Mouse (Mus musculus) thymus, postnatal 0 days (tissue): ENCODE measurements around the gene Cped1. TPM values are rescaled to one million over a fixed set of nuclear protein-coding genes. Genes with fewer than 3 reads are reported as not detected.

Experiments used
- DNase-seq: peaks from one replicate; pipeline ENCODE4 v3.0.0-alpha.2; 2015; ENCODE audit warnings: low spot score
- polyA plus RNA-seq: library from polyadenylated mRNA; unstranded; fragments of >200 nt; fragmentation: Nextera tagmentation; extraction: Ambion mirVana; gene quantifications from 2 replicates; pipeline ENCODE4 v1.2.1, GENCODE M21; 2015

The Cped1 gene
- polyA plus RNA-seq, 1 experiment from 2014 or later, result 0.72 TPM

DNA sequence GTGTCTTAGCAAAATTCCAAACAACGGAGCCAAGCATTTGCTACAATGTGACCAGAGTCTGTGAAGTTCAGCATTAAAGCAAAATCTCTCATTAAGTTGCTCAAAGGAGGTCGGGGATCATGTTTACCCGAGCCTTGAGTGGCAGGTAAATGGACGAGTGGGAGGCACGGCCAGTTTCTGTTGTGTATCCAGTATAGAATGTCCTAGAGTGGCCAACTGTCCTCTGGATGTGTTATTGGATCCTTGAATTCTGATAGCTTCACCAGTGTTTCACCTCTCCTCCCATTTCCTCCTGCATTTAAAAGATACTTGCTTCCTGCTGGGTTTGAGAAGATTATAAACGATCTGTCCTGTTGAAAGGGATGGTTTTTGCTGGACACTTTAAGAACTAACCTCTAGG, 14.4 kb downstream of the Cped1 start:
- DNase-seq, result no peak

DNA sequence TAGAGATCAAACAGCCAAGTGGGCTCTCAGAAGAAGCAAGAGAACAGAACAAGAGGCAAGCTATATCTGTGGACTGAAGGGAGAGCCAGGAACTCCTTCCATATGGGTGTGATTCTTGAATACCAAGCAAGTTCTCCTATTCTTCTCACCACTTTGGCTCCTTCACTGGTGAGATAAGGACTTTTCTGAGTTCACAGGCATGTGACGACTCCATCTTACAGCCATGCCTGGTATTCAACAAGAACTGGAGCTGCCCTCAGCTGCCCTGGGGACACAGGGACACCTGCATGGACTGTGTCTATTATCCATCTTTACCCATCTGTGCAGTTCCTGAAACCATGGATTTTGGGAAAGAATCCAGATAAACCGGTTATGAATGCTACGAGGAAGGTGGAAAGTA, 15.2 kb downstream of the Cped1 start:
- DNase-seq, result no peak

DNA sequence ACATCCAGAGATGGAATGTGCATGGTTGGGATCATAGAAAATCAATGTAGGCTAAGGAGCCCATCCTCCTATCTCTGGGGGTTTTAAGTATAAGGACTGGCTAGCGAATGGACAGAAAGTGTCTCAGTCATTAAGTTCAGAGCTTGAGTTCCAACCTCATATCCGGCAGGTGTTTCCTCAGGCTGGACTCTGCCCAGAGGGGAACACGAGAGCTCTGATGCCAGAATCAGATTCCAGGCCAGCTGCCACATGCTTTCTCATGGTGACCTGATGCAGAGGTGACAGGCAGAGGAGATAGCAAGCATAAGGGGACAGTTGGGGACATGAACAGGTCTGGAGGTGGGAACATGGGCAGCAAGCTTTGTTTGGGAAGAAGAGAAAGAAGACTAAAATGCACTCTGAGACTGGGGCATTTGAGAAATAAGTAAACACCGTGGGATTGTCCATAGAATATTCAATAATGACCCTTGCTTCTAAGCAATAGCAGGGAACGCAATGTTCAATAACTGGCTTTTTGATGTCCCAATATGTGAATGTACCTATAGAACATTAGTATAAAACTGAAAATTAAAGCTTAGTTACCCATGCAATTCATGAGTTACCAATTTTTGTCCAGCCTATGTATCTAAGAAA, 15.7 kb downstream of the Cped1 start:
- no peak for DNase-seq

DNA sequence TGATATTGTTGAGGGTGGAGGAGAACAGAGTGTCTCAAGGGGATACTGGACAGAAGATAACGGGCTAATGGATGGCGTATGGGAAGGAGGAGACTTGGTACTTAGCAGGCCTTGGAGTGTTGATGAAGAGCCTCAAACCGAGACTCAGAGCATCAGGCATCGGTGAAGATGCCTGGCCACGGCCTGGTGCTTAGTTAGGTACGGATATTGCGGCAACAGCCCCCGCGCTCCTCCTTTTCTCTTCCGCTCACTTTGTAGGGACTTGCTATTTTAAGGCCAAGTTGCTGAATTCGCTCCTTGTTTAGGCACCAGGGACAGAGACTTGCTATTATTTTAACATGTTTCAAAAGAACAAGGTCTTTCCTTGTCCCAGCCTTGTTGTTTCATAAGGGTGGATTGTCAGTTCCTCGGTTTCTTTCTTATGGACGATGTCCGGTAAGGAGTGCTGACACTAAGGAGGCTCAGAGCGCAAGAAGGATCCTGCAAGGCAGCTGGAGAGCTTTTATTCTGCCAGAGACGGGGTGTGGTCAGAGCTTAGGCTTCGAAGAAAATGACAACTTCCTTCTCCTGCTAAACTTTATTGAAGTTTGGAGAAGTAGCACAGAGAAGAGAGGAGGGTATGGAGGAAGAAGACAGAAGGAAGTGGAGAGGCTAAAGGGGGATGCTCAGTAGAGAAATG, 16.9 kb downstream of the Cped1 start:
- DNase-seq, result no peak

DNA sequence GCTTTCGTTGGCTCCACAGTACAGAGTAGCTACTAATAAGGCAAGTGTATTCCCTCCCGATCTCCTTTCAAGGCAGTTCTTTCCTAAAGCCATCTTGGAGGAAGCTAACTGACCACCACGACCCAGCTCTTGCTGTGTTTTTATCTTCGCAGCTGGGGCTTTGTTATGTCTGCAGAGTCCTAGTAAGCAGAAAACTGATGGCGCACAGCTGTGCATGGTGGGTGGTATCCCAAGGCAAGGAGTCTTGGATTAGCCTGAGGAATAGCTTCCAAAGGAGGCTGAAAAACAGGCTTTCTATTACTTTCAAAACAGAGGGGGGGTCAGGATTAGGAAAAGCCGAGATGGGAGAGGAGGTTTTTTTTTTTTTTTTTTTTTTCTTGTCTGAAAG, 17.5 kb downstream of the Cped1 start:
- no peak for DNase-seq

DNA sequence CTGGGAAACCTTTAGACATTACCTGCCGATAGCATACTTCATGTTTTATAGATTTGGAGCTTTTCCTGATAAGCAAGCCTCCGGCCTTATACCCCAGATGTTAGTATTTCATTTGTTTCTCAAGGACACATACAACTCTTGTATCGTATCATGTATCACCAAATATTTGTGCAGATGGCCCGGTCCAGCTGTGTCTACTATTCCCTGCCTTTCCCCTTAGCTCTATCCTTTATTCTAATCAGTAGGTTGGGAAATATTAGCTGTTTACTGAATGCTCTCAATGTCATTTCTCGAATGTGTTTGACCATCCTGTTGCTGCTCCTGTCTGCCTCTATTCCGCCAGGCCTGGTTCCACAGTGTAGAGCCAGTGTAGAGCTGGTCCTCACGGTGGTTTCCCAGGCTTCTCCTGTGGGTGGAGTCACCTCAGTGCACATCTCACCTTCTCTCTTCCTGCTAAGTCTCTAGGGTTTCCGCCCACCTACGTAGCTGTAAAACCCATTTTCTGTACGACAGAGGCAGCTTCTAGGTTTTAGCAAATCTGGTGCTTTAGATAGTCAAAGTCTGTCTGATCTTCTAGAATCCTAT, 18.3 kb downstream of the Cped1 start:
- no peak for DNase-seq

DNA sequence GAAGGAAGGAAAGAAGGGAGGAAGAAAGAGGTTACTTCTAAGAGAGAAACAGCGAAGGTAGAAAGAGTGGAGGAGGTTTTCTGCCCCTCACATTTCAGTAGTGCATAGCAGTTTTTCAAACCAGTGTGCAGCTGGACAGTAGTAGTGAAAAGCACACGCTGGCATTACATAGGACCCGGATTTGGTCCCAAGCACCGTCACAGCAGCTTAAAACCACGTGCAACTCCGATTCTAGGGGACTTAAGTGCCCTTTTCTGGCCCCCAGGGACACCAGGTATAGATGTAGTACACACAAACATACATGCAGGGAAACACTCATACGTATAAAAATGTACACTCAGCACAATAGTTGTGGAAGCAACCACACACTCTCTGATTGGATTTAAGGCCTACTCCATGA, 22.6 kb downstream of the Cped1 start:
- no peak for DNase-seq

DNA sequence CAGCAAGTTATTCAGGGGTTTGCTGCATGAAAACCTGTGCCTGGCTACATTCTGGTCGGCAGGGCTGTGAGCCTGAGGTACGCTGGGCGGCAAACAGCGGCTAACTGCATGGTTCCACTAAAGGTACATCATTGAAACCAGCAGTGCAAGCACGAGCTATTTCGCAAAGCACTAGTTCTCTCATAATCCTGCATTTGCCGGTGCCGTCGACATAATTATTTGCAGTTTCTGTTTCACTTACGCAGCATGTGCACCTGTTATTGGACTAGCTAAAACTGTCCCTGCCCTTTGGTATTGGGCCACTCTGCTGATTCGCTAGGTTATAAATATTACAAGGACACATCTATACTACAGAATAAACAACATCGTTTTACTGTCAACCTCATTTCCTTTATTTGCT, 24.5 kb downstream of the Cped1 start:
- no peak for DNase-seq

DNA sequence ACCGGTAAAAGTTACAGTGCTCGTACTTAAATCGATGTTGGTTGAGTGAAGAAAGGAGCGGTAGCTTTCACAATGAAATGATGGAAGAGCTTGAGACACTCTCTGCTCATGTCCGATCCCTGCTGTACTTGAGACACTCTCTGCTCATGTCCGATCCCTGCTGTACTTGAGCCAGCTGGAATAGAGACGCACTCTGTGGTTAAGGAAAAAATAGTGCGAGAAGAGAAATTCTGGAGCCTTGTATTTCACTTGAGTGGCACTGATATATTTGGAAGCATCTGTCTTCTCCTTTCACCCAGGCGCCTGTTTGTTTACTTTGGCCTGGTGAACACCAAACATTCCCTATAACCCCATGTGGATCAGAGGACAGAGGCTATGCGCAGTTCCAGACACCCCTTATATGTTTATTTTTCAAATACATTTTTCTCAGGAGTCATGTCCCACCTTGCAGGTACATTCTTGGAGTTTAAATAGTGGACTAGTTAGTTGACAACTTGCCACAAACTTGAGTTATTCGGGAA, 25.1 kb downstream of the Cped1 start:
- DNase-seq, result no peak

DNA sequence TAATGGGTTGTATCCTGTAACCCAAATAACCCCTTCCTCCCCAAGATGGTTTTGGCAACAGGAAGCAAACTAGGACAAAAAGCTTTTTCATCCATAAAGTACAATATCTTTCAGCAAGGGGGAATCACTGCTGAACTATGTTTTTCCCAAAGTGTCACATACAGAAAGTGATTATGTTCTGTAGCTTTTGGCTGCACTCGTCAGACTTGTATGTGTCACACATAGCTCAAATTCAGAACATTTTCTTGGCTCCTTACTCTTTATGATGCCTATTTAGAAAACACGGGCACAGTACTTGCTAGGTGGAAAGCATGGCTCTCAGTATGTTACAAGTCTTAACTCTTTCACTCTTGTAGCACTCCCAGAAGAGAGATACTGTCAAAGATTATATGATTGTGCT, 25.8 kb downstream of the Cped1 start:
- no peak for DNase-seq

DNA sequence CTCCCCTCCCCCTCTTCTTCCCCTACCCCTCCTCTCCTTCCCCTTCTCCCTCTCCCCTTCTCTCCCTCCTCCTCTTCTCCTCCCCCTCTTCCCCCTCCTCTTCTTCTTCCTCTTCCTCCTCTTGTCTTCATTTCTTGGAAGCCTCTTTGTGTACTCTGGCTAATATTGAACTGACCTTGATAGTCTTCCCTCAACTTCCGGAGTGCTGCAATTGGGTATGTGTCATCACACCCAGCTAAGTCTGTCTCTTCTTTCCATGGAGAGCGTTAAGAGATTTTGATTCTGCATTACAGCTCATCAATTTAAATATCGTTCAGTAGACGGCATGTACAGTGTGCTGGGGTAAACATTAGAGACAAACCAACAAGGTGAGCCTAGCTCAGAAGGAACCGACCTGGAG, 26.4 kb downstream of the Cped1 start:
- no peak for DNase-seq

DNA sequence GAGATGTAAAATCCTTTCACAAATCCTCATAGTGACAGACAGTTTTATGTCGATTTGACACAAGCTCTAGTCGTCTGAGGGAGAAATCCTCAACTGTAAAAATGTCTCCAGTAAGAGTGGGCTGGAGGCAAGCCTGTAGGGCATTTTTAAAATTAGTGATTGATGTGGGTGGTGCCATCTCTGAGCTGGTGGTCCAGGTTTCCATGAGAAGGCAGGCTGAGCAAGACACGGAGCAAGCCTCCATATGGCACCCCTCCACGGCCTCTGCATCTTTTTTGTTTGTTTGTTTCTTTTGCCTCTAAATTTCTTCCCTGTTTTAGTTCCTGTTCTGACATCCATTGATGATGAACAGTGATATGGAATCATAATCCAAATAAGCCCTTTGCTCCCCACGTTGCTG, 26.8 kb downstream of the Cped1 start:
- no peak for DNase-seq

DNA sequence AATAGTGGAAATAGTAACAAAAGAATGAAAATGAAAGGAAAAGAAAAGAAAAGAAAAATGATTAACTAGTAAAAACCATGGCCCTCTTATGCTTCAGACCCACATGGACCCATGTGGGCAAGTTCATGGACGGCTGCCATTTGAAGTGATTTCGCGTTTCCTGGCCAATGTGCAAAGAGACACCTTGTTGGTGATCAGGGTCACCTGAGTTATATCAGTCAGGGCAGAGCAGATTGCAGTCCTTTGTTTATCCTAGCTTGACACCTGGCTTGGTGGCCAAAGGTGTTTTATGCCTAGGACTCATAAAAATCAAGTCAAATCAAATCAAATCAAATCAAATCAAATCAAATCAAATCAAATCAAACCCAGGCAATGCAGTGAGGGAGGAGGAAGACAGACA, 27.7 kb downstream of the Cped1 start:
- DNase-seq, result no peak

DNA sequence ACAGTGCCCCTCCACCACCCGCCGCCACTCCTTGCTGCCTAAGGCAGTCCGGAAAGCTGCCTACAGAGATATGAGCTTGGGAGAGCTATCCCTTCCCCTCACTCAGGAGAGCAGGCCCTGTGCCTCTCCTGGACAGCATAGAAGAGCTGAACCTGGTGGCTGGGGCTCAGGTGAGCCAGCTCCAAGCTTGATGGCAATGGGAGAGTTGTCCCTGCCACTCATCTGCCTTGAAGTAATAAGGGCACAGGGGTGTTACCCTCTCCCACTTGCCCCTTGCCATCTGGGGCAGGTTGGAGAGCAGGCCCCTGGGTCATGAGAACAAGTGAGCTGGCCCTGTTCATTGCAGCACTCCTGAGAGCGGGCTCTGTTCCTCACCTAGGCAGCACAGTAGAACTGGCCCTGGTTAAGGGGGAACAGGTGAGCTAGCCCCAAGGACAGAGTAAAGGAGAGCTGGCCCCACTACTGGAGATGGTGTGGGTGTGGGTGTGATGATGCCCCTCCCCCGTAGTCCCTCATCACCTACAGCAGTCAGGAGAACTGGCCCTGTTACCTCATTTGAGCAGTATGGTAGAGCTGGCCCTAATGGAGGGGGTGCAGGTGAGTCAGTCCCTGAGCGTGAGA, 28.7 kb downstream of the Cped1 start:
- DNase-seq, result no peak

DNA sequence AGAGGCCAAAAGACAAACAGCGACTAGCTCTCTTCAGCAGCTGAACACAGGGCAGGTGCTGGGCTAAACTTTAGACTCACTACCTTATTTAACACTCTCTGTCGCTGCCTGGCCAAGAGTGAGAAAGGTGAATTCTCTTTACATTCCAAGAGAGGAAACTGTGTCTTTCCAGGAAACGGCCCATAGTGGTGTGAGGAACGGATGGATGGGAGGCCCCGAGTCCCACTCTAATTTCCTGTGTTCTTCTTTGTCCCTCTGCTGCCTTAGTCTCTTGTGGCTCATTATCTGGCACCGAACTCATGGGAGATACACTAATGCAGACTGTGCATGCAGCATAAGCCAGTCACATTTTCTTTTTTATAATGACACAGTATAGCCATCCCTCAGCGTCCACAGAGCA, 31.9 kb downstream of the Cped1 start:
- DNase-seq, result no peak

DNA sequence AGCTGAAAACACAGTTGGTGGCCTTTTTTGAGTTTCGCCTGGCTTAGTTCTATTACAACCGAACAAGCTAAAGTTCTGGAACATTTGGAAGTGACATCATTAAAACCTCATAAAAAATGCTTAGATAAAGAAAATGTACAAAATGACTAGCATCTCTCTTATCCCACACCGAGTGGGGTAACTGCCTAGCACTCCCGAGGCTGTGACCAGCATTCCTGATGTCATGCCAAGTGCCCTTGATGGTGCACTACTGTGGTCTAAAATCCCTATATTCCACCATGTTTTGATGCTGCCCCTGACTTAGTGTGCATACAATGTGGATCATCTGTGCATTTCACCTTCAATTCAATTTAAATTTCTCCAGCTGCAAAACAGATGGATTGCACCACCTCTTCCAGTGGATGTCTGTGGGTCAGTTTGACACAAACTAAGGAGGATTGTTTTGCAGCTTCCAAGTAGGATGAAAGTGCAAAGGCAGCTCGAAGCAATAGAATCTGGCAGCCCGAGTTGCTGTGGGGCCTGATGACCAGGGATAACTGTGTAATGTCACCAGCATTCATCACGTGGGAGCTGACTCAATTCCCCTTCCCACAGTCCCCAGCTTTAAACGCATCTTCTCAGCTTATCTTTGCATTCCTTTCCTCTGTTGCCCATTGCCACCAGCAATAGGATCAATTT, 33.2 kb downstream of the Cped1 start:
- DNase-seq, result no peak

DNA sequence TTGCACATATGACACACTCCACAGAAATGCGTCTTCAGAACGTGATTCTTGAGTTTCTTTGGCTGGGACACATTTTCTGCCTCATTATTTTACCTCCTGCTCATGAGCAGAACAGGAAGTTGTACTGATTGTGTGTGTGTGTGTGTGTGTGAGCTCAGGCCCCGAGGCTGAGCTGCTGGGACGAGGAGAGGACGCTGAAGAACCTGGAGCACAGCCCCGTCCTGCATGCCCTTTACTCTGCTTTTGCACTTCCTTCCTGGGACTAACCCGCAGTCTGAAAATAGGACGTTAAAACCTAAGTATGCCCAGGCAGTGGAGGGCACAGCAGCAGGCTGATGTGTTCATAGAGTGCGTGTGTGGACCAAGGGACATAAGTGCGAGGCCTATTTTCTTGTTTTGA, 33.9 kb downstream of the Cped1 start:
- DNase-seq, result no peak

DNA sequence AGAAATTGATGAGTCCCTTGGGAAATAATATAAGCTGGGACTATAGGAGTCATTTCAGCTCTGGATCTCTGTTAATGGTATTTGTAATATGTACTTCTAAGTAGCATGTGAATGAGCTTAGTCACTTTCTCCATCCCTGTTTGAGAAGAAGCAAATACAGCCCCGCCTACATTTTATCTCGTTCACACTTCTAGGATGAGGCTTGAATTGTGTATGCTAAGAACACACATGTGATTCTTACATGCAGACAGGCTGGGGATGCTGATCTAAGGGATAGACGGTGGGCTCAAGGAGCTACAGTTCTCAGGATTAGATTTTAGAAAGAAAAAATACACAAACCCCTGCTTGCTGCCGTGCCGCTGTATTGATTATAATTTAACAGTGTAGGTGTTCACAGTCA, 35.0 kb downstream of the Cped1 start:
- DNase-seq, result no peak

DNA sequence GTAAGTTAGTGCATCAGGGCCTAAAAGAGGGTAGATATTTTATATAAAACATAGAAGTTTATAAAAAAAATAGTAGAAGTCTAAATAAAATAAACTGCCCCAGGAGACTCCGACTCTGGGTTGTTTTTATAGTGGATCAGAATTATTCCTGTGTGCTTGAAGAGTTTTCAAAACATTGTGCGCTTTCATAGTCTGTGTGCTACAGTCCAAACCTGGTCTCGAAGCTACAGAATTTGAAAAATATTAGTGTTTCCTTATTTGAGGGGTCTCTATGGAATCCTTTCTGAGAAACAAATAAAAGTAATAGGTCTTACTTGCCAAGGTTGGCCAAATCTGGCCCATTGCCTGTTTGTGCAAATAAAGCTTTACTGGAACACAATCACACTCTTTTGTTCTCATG, 35.6 kb downstream of the Cped1 start:
- DNase-seq, result no peak

DNA sequence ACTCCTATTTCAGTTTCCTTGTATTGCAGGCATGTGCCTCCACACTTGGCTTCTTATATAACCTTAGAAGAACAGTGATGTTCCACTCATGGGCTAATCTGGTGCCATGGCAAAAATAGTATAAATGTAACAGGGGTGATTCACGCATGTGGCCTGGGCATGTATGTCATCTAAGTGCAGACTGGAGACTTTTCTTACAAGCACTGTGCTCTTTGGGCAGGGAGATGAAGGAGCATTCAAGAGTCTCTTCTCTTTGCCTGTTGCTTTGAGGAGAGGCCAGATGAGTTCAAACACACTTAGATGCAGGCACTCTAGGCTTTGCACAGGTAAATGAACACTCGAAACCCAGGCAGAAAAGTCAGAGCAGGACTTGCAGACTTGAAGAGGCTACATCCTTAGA, 38.5 kb downstream of the Cped1 start:
- DNase-seq, result no peak

DNA sequence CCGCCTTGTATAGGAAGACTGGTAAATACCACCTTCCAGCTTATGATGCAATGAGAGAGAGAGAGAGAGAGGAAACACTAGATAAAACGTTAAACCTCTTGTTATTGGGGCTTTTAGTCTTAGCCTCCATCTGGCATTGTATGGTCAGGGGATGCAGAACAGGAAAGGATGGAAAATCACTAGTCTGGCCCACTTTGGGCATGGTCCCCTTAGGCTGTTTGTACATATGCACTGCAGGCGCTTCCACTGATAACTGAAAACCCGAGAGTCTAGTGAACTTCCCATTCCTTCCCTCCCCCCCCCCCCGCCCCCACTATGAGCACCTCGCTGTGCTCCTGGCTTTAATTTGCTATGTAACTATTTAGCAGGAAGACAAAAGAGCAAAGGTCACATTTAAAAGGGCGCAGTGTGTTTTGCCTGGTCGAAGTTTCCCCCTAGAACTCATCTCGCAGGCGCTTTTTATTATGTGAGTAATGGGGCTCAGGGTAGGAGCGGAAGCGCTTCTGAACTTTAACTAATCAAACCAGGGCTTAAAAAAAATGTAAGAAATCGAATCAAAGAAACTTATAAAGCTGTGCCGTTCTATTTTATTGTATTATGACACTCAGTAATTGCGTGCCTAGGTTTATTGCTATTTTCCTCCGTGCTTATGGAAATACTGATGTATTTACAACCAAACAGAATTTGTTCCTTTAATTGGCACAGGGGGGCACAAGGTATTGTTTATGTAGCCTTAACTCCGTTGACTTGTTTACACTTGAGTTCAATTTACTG, 40.1 kb downstream of the Cped1 start:
- DNase-seq, result no peak
